Mouse (Mus musculus) heart, postnatal 0 days (tissue): ENCODE results near the gene Kcnn3.

Experiments
- CTCF ChIP-seq: IDR thresholded peaks from 2 replicates; pipeline ENCODE4 v1.5.1; 2016; ENCODE audit warnings: antibody characterized with exemption, control low read depth, low read depth
- EP300 ChIP-seq: IDR thresholded peaks from 2 replicates; pipeline ENCODE4 v1.6.1; 2016; ENCODE audit warnings: antibody characterized with exemption, low read depth

DNA sequence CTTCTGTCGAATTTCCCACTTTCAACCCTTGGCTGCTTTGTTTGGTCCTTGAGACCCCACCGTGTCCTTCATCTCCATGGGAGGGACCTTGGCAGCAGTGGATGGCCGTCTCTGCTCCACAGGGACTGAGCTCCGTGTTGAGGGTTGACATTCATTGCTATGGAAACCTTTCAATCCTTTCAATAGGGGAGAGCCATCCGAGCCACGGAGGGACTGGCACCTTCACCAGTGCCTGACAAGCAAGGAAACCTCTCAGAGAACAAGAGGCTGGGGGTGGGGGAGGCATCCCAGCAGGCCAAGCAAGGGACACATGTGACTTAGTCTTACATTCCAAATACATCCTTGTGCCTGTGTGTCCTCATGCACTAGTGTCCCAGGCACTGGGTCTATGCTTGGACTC, 102.9 kb downstream of the Kcnn3 start:
- TF ChIP-seq CTCF (no peak), EP300 (no peak)
